Mouse (Mus musculus) limb, embryonic 14.5 days (tissue): ENCODE results near the gene Slc44a5. TPM values are rescaled to one million over a fixed set of nuclear protein-coding genes. Genes with fewer than 3 reads are reported as not detected.

Source experiments
- ATAC-seq: fragments of 200-750 bp; cut with Nextera tagmentation; 2 replicates; pipeline ENCODE4 v1.8.0; 2017; ENCODE audit warnings: low read depth, moderate number of reproducible peaks, moderate TSS enrichment; ENCODE audit not compliant: low FRiP score
- DNase-seq: peaks from one replicate; pipeline ENCODE4 v3.0.0-alpha.2; 2015; ENCODE audit warnings: low spot score
- H3K27ac ChIP-seq: fragments of 300-500 bp; sonication (generic); replicated peaks from 2 replicates; pipeline ENCODE4 v1.5.1; 2014; ENCODE audit warnings: low read depth, mild to moderate bottlenecking, low read length, moderate library complexity, mixed read lengths
- H3K27me3 ChIP-seq: fragments of 300-500 bp; sonication (generic); 2 replicates; pipeline ENCODE4 v1.6.1; 2014; ENCODE audit warnings: low read length, mixed read lengths; ENCODE audit not compliant: control insufficient read depth, insufficient read depth
- H3K36me3 ChIP-seq: fragments of 300-500 bp; sonication (generic); 2 replicates; pipeline ENCODE4 v1.6.1; 2014; ENCODE audit warnings: mild to moderate bottlenecking, low read length, moderate library complexity, mixed read lengths; ENCODE audit not compliant: control insufficient read depth, insufficient read depth
- H3K4me1 ChIP-seq: fragments of 300-500 bp; sonication (generic); 2 replicates; pipeline ENCODE4 v1.6.1; 2014; ENCODE audit warnings: antibody characterized with exemption, low read length, mixed read lengths; ENCODE audit not compliant: control insufficient read depth, insufficient read depth
- H3K4me2 ChIP-seq: fragments of 300-500 bp; sonication (generic); replicated peaks from 2 replicates; pipeline ENCODE4 v1.6.1; 2014; ENCODE audit warnings: low read depth, mild to moderate bottlenecking, low read length, moderate library complexity; ENCODE audit not compliant: severe bottlenecking
- H3K4me3 ChIP-seq: fragments of 300-500 bp; sonication (generic); replicated peaks from 2 replicates; pipeline ENCODE4 v1.5.1; 2014; ENCODE audit warnings: low read length
- H3K9ac ChIP-seq: fragments of 300-500 bp; sonication (generic); 2 replicates; pipeline ENCODE4 v1.6.1; 2014; ENCODE audit warnings: mild to moderate bottlenecking, low read depth, low read length, moderate library complexity; ENCODE audit not compliant: severe bottlenecking
- H3K9me3 ChIP-seq: fragments of 300-500 bp; sonication (generic); 2 replicates; pipeline ENCODE4 v1.6.1; 2016; ENCODE audit warnings: low read length; ENCODE audit not compliant: control insufficient read depth
- POLR2A ChIP-seq: fragments of 200-500 bp; IDR thresholded peaks from 2 replicates; pipeline ENCODE4 v1.8.0; 2012; ENCODE audit warnings: inconsistent platforms, mild to moderate bottlenecking, moderate library complexity, borderline replicate concordance; ENCODE audit not compliant: insufficient read depth, insufficient read length; ENCODE audit errors: extremely low read depth
- WGBS: fragments of 180-500 bp; shearing (Covaris S2); extraction: QIAGEN DNeasy Blood & Tissue Kit; methylation state at CpG from one replicate; pipeline ENCODE4 v1.1.7; 2014; 5-methylcytosine and 5-hydroxymethylcytosine counted together
- polyA plus RNA-seq, 2 experiments: library from polyadenylated mRNA; depleted of rRNA in 1 of 2; stranded (reverse) in 1 of 2; unstranded in 1 of 2; fragments of >200 nt; fragmentation: Nextera tagmentation in 1 of 2; extraction: Ambion mirVana in 1 of 2; gene quantifications; 2 replicates each; pipeline versions ENCODE4 v1.2.1 to v1.2.3; 2012 to 2014

Slc44a5 gene
- polyA plus RNA-seq, 2 experiments = 1.5 to 2.8 TPM

DNA sequence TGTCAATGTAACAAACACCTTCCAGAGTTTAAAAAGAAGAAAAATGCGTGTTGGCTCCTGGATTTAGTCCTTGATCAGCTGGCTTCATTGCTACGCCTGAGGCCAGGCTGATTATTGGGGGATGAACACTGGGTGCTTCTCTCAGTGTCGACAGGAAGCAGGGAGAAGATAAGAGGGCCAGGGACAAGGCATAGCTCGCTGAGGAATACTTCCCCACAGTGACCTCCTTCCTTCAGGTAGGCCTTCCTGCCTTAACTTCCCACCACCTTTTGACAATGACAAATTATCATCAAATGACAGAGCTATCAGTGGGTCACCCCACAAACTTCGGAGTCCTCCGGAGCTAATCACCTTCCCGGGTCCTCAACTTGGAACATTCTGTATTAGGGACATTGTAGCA, 242.1 kb downstream of the Slc44a5 start:
- WGBS = 71% methylated on average over 7 of the region's 7 CpGs
- ATAC-seq = no peak
- DNase-seq = no peak
- Histone ChIP-seq H3K9me3 (no peaks in the 10 kb centered on the region), H3K4me3 (no peak overlapping the region), H3K27me3 (no peaks in the 10 kb centered on the region), H3K4me2 (no peak overlapping the region), H3K27ac (no peak overlapping the region), H3K9ac (no peak overlapping the region), H3K4me1 (no peaks in the 10 kb centered on the region), H3K36me3 (no peaks in the 10 kb centered on the region)
- no peak for TF ChIP-seq POLR2A

DNA sequence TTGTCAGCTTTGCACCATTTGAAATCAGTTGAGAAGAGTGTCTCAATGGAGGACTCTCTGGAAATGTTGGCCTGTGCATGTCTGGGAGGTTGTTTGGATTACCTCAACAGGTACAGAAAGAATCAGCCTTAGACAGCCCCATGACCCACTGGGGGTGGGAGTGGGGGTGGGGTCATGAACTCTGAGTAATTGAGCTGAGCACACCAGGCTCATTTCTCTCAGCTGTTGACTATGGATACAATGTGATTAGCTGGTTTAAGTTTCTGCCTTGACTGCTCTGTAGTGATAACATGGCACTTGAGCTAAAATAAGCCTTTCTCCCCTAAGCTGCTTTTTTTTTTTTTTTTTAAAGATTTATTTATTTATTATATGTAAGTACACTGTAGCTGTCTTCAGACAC, 242.5 kb downstream of the Slc44a5 start:
- DNase-seq = no peak
- Histone ChIP-seq H3K4me1 (no peaks in the 10 kb centered on the region), H3K9ac (no peak overlapping the region), H3K27me3 (no peaks in the 10 kb centered on the region), H3K9me3 (no peaks in the 10 kb centered on the region), H3K36me3 (no peaks in the 10 kb centered on the region), H3K27ac (no peak overlapping the region), H3K4me2 (no peak overlapping the region), H3K4me3 (no peak overlapping the region)
- no peak for TF ChIP-seq POLR2A
- no peak for ATAC-seq

DNA sequence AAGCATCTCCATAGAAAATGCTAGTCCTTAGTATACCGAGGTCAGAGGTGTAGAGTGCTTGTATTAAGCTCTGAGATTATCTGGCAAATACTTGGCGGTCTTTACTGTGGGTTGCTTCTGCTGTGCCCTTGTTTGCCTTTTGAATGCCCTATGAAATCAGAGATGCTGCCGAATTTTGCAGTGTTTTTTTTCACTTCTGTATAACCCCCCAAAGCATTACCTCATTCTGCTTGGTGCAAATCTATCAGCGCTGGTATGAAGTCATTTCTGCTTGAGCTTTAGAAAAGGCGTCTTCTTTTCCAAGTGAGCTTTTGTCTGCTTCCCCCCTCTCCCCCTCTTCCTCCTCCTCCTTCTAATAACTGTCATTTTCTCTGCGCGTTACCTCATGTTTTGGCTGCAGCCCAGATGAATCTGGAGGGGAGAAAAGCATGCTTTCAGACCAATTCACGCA, 248.9 kb downstream of the Slc44a5 start:
- DNase-seq = peak; percentile 43
- no peaks in the 10 kb centered on the region for H3K4me1 ChIP-seq
- H3K27ac ChIP-seq = no peak overlapping the region
- TF ChIP-seq POLR2A = no peak
- no peaks in the 10 kb centered on the region for H3K27me3 ChIP-seq
- H3K36me3 ChIP-seq = no peaks in the 10 kb centered on the region
- WGBS = 49% methylated on average over 8 of the region's 8 CpGs
- peak; percentile 70; the same call in 1 of the 2 replicates for ATAC-seq
- no peak overlapping the region for H3K4me3 ChIP-seq
- H3K9me3 ChIP-seq = no peaks in the 10 kb centered on the region
- H3K4me2 ChIP-seq = no peak overlapping the region
- H3K9ac ChIP-seq = no peak overlapping the region

DNA sequence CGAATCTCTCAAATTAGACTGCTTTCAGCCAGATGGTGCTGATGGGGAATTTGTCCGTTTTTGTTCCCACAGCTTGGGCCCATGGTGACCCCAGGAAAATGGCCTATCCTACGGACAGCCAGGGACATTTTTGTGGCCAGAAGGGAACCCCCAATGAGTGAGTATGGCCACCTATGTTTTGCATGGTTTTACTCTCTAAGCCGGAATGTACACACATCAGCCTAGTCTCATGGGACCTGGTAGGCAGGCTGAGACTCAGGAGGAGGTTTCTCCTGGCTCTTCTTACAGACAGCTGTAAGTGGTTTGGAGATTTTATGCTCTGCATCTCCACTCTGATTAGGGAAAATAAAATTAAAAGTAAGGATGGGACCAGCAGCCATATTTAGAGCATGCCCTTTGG, 249.5 kb downstream of the Slc44a5 start:
- TF ChIP-seq POLR2A = no peak
- H3K9ac ChIP-seq = no peak overlapping the region
- H3K4me3 ChIP-seq = no peak overlapping the region
- DNase-seq (no peak), ATAC-seq (0 out of 2 replicates have a peak, but pooled peaks have one; percentile 39)
- no peaks in the 10 kb centered on the region for H3K9me3 ChIP-seq
- no peaks in the 10 kb centered on the region for H3K36me3 ChIP-seq
- H3K27ac ChIP-seq = no peak overlapping the region
- no peaks in the 10 kb centered on the region for H3K4me1 ChIP-seq
- H3K4me2 ChIP-seq = no peak overlapping the region
- H3K27me3 ChIP-seq = no peaks in the 10 kb centered on the region
- WGBS = 60% methylated on average over 4 of the region's 4 CpGs

DNA sequence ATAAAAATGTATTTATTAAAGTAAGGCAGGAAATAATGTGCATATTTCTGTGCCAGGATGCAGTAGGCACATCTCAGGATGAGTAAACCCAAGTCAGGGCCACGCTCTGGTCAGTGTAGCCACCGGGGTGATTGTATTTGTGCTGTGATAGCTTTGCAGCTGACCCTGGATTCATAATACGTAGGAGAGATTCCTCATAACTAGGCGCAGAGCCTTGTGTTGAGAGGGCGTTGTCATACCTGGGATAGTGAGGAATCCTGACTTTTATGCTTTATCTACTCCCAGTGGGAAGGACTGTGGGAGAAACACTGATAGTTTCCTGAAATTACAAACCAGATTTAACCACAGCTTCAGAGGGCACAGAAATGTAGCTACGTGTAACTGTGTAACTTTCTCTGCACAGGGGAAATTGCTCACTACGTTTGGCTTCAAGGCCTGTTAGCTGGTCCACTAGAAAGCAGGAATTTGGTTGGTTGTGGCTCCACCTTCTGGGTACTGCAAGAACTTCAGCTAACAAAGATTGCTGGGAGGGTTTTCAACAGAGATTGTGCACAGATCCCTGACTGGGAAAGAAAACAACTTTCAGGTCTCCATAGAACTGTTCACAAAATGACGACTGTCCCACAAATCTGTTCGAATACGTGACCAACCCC, 253.0 kb downstream of the Slc44a5 start:
- TF ChIP-seq POLR2A = no peak
- Histone ChIP-seq H3K36me3 (no peaks in the 10 kb centered on the region), H3K27ac (no peak overlapping the region), H3K4me2 (no peak overlapping the region), H3K27me3 (no peaks in the 10 kb centered on the region), H3K9me3 (no peaks in the 10 kb centered on the region), H3K4me3 (no peak overlapping the region), H3K4me1 (no peaks in the 10 kb centered on the region), H3K9ac (no peak overlapping the region)
- 55% methylated on average over 10 of the region's 10 CpGs for WGBS
- peak; percentile 44; the same call in 1 of the 2 replicates for ATAC-seq
- peak; percentile 81 for DNase-seq

DNA sequence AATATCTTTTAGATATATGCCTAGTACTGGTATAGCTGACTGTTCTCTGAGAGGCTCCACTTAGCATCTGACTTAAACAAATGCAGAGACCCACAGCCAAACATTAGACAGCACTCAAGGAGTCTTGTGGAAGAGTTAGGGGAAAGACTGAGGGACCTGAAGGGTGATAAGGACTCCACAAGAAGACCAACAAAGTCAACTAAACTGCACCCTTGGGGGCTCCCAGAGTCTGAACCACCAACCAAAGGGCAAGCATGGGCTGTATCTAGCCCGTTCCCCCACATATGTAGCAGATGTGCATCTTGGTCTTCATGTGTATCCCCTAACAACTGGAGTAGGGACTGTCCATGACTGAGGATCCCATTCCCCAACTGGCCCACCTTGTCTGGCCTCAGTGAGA, 271.7 kb downstream of the Slc44a5 start:
- H3K27me3 ChIP-seq = no peaks in the 10 kb centered on the region
- H3K27ac ChIP-seq = no peak overlapping the region
- H3K9ac ChIP-seq = no peak overlapping the region
- no peak for TF ChIP-seq POLR2A
- ATAC-seq (no peak), DNase-seq (no peak)
- H3K9me3 ChIP-seq = peaks cover 9% of the 10 kb centered on the region; the same call in 1 of the 2 replicates
- no peaks in the 10 kb centered on the region for H3K4me1 ChIP-seq
- 83% methylated on average over 1 of the region's 1 CpGs for WGBS
- no peak overlapping the region for H3K4me3 ChIP-seq
- H3K36me3 ChIP-seq = no peaks in the 10 kb centered on the region
- no peak overlapping the region for H3K4me2 ChIP-seq
